Mouse (Mus musculus): Measurements from ENCODE around the gene Rnaseh1.

The Rnaseh1 gene

DNA sequence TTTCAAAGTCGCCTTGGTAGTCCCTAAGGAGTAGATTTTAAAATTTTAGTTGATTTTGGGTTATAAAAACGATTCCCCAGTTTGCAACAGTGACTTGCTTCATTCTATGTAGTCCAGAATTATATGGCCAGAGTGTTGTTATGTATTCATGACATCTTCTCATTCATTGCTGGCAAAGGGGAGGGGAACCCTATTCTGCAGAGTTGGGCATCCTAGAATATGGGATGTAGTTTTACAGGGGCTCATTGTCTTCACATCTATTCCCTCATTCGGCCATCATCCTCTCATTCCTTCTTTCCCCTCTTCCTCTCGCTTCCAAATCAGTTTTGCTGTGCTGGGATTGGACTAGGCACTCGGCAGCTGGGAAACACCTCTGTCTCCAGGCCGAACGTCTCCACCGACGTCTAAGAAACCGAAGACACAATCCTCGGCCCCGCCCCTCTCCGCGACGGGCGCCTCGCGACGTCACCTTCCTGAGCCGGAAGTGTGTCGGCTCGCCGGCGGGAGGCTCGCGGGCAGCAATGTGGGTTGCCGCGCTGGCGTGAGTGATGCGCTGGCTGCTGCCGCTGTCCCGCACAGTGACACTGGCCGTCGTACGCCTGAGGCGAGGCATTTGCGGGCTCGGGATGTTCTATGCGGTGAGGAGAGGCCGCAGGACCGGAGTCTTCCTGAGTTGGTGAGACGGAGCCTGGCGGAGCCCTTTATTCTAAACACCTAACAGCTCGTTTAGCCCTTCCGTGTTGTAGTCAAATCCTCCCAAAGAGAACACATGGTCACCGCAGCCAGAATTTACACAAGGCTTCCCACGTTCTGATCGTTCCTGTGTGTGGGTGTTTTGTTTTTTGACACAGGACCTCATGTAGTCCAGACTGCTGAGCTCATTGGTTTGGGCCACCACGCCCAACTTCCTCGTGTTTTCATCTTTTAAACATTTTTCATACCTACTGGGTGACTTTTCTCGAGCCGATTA, at the start of gene Rnaseh1:
Gene Rnaseh1, plus strand, starts transcription at position 462 of the 970 bp plus-strand sequence.
- peak; percentile 85 for DNase-seq (ENCODE audit: low spot score)

DNA sequence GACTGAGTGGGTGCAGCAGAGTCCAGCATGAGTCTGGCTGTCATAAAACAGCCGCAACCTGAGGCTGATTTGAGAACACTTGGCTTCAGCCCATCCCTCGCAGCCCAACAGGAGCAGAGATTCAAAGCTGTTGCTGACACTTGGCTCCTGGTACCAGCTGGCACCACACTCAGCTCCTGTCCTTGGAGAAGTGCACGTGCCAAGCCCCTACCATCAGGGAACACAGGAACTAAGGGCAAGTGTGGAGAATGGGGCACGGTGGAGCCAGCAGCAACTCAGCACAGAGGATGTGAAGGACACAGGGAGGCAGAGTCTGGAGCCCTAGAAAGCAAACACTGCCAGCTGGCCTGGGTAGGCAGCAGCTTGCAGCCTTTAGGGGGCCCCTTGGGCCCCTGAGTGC, 47.1 kb upstream of the Rnaseh1 start:
- DNase-seq (ENCODE audit: low spot score) = no peak

DNA sequence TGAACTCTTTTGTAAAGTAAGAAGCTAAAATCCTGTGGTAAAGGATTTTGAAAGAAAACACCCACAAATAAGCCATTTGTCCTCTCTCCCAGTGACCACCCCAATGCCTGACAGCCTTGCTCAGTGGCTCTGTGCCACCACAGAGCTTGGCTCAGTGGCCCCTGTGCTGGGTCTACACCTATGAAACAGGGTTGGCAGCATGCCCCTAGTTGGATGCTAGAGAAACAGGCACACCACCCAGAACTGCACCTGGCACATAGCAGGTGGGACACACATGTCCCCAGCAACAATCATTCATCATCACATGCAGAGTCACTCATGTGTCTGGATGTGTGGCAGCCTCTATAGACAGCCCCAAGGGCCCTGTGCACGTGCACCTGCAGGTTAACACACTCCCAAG, 45.9 kb upstream of the Rnaseh1 start:
- DNase-seq (ENCODE audit: low spot score) = no peak

DNA sequence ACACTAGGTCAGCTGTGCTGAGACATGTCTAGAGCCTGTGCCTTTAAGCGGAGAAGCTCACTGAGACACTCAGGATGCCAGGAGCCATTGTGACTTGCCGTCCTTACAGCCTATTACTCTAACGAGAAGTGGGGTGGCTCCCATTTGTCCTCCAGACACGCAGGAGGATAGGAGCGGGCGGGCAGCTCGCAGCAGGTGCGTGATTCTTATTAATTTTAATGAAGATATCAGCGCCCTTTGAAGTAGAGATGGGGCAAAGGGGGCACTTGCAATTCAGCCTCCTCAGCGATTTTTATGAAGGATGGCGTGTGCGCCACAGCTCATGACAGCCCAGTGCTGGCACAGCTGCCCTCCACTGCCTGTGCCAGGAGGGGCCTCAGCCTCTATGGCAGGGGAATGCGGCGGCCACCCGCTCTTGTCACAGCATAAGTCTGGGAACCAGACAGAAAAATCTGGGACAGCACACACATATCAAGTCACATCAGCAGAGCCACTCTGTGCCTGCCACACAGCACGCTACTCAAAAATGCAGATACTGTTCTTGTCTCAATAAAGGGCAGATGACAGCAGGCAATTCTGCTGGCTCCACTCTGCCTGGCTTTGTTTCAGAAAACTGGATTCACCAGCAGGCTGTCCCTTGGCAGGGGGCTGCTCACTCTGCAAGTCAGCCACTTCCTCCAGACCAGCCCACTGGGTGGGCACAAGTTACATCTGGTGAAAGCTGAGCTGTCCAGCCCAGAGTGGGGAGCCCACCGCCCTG, 41.7 kb upstream of the Rnaseh1 start:
- DNase-seq (ENCODE audit: low spot score) = no peak

DNA sequence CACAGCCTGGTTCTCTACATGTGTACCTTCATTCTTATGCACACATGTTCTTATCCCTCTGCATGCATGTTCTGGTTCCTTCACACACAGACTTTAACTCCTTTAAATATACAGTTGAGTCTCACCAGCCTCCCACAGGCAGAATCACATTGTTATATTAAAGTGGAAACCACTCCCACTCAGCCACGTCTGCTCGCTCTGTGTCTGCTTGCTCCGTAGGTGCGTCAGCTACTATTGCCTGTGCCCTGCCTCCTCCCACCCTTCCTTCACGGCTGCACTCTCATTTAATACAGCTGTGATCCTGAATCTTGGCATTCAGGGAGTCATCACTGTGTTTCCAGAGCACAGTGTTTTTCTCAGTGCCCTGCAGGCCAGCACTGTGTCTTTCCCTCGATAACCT, 37.0 kb upstream of the Rnaseh1 start:
- no peak for DNase-seq (ENCODE audit: low spot score)

DNA sequence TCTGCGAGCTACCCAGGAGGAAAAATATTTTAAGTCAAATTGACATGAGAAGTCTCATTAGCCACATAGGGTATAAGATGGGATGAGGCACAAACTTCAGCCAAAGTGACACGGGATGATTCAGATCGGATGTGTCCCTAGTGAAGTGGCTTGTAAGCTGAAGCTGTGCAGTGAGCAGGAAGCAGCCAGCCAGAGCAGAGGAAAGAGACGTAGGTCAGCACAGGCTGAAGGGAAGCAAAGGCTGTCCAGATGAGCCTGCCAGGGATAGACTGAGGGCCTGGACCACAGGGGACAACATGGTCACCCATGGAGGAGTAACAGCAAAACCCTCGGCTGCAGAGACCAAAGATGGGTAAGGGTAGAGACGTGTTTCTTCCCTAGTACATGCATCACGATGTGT, 35.0 kb upstream of the Rnaseh1 start:
- DNase-seq (ENCODE audit: low spot score) = no peak

DNA sequence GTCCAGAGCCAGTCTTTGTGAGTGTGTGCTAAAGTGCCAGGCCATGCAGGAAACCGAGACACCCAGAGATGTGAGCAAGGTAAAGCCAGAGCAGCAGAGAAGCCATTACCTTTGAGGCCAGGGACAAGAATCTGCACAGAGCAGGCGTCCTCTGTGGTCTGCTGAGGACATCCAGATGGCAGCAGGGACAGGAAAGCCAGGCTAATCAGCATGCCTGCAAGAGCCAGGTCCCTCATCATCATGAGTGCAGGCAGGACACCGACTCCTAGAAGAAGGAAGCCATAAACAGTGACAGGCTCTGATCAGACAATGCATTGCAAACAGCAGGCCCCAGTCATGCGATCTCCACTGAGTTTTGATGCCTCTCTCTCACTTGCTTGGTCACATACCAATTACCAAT, 32.1 kb upstream of the Rnaseh1 start:
- DNase-seq (ENCODE audit: low spot score) = no peak

DNA sequence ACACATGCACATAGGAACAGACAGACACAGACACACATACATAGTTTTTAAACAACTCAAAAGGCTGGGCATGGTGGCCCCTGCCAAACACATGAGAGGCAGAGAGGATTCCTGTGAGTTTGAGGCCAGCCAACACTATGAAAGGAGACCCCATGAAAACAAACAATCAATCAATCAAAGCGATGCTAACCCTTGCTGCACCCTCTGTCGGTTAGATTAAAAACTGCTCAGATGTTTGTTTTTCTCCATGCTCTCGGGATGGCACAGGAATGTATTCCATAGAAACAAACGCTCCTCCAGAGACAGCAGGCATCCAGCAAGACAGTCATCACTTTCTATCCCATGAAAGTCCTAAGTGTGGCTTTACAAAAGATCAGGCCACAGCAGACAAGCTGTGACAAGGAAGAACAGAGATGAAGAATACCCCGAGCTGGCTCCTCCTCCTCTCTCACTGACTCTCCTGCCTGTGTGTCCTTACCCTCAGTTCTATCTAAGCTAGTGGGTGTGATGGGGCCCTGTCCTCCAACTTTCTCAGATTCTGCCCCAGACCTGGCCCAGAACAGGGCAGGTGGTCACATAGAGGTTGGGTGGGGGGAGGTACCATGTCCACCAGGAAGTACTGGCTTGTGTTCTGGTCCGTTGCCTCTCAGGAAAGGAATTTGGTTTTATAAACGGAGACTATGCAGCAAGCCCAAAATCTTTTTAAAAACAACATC, 27.8 kb upstream of the Rnaseh1 start:
- DNase-seq (ENCODE audit: low spot score) = no peak

DNA sequence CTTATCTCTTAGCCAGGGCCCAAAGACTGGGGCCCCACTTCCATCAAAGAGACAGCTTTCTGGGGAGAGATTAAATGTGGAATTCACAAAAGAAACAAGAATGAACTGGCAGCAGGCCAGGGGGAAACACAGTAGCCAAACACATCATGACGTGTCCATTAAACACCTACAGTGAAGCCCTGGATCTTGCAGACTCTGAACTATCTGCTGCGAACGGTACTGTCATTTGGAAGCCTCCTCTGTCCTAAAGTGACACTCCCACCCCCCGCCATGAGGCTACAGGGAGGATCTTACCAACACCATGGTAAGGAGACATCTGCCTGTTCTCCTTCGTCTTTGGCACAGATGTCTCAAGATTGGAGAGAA, 27.3 kb upstream of the Rnaseh1 start:
- DNase-seq (ENCODE audit: low spot score) = no peak

DNA sequence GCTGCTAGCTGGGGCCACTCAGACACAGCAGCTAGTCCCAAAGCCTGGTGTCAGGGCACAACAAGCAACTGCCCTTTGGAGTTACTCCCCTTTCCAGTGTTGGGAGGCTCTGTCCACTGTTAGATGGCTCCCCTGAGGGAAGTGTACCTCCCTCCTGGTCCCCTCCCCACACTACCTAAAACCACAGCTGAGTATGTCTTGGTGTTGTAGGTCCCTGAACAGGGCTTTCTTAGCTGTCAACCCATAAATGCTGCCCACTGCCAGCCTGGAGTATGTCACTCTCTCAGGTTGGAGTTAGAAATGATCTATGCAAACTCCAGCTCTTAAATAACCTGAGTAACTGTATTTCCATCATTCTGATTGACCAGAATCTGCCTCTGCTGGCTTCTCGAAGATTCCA, 26.8 kb upstream of the Rnaseh1 start:
- DNase-seq (ENCODE audit: low spot score) = no peak

DNA sequence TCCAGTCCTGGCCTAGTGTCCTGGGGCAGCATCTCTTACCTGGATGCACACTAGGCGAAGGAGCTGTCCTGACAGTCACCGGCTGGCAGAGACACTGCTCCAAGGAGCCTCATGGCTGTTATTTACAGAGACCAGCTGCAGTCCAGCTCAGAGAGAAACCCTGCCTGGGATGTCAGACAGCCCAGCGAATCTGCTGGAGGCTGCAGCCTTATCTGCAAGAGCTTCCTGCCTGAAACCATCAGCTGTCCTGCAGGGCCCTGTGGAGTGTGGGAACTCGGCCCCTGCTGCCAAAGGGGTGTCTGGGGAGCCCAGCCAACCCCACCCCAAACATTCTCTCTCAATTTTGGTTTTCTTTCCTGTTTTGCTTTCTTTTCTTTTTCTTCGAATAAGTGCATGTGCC, 26.2 kb upstream of the Rnaseh1 start, which contains the start of gene Colec11:
Gene Colec11, minus strand, starts transcription at position 183 of the 400 bp plus-strand sequence.
- no peak for DNase-seq (ENCODE audit: low spot score)

DNA sequence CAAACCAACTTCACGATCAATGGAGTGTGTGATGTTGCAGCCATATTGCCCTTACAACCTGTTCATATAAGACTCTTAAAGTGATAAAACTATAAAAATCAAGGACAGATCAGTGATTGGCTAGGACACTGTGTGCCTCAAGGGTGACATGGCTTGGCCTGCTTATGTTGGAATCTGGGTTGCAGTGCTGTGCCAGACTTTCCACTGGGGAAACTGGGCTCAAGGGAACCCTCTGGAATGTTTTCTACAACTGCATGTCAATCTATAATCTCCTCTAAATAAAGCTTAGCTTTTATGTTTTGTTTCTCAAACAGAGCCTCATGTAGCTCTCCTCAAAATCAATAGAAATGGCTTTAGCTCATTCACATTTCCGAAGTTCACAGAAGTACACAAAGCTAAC, 25.2 kb upstream of the Rnaseh1 start:
- DNase-seq (ENCODE audit: low spot score) = no peak

DNA sequence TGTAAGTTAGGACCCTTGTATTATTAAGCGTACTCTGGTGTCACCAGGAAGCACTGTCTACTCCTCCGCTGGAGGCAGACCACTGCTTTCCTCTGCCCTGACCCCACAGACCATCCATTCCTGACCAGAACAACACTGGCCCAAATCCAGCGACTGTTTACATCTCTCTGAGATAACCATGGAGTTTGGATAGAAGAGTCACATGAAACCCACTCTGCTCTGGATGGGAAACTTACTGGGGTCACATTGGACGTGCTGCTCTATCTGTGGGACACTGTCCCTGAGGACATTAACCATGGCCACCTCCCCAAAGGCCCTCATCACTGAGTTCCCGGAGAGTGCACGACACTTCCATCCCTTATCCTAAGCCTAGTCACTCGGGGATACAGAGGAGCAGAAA, 24.0 kb upstream of the Rnaseh1 start:
- DNase-seq (ENCODE audit: low spot score) = no peak

DNA sequence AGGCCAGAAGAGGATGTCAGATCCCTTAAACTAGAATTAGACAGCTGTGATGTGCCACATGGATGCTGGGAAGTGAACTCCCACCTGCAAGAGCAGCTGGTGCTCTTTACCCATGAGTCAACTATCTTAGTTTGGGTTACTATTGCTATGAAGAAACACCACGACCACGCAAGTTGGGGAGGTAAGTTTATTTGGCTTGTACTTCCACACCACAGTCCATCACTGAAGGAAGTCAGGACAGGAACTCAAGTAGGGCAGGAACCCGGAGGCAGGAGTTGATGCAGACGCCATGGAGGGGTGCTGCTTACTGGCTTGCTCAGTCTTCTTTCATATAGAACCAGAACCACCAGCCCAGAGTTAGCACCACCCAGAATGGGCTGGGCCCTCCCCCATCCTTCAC, 22.3 kb upstream of the Rnaseh1 start:
- DNase-seq (ENCODE audit: low spot score) = no peak

DNA sequence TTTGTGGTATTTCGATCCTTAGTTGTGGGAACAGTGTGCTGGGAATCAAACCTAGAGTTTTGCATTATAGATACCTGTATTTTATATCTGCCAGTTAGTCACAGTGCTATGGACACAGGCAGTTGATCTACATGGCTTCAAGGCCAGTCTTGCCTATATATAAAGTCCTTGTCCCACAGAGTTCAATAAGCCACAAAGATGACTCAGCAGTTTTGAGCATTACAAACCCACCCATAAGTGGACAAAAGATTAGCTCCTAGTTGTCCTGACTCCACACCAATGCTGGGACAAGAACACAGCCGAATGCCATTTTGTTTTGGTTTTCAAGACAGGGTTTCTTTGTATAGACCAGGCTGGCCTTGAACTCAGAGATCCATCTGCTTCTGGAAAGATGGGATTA, 21.0 kb upstream of the Rnaseh1 start:
- DNase-seq (ENCODE audit: low spot score) = no peak

DNA sequence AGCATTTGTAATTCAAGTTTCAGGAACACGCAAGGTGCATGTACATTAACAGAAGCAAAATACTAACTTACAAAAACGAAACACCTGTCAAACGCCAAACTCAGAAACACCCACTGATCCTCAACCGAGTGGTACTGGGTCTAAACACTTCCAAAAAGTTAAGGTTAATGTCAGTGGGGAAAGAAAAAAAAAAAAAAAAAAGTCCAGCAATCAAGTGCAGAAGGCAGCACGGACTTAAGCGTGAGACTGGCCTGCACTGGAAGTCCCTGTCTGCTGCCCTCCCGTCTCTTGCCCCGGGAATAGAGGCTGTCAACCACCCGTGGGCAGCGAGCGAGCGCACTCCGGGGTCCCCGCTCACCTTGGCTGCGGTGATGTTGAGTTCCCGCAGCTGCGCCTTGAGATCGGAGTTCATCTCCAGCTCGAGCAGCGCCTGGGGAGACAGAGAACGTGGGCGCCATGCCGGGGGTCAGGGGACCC, 14.3 kb upstream of the Rnaseh1 start:
- no peak for DNase-seq (ENCODE audit: low spot score)

DNA sequence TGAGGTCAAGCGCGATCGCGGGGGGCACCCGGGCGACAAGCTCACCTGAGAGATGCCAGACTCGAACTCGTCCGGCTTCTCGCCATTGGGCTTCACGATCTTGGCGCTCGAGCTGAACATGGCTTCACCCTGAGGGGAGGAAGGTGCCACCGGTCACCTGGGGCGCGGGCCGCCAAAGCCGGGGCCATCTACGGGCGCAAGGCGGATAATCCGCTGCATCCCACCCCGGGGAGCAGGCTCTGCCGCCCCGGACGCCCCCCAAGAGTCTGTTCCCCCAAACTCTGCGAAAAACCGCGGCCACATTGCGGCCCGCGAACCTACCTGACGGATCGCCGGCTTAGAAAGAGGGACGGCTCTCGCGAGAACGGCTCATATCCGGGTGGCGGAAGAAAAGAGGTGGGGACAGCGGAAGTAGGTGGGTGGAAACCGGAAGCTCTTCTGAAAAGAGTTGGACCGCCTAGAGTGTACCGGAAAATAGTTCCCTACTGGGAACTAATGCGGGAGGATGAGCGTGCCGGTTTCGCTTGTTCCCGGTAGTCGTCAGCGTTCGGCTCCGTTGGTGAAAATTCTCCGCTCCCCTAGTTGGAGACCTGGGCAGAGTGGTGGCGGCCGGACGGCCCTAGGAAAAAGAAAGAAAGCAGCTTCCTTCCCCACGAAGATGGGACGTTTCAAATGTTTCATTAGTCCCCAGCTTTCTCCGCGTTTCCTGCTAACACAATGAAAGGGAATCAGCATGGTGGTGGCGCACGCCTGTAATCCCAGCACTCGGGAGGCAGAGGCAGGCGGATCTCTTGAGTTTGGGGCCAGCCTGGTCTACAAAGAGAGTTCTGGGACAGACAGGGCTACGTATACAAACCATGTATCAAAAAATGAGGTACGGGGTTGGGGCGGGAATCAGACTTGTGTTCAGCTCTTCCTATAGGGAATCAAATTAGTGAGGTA, 13.6 kb upstream of the Rnaseh1 start, which contains the start of gene Rps7:
Gene Rps7, minus strand, starts transcription at position 419 of the 942 bp plus-strand sequence.
- peak; percentile 91 for DNase-seq (ENCODE audit: low spot score)

DNA sequence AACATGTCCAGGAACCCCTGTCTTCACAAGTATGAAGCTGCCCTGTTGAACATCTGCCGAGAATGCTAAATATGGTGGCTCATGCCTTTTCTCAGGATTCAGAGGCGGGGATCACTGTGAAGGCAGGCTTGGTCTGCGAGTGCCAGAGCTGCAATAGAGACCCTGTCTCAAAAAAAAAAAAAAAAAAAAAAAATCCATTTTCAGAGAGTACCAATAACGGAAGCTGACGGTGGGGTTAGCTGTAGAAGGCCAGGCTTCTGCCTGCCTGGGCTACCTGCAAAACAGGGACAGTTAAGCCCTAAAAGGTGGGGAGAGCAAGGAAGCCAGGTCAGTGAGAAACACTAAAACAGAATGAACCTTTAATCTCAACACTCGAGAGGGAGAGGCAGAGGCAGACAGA, 12.9 kb upstream of the Rnaseh1 start:
- DNase-seq (ENCODE audit: low spot score) = no peak

DNA sequence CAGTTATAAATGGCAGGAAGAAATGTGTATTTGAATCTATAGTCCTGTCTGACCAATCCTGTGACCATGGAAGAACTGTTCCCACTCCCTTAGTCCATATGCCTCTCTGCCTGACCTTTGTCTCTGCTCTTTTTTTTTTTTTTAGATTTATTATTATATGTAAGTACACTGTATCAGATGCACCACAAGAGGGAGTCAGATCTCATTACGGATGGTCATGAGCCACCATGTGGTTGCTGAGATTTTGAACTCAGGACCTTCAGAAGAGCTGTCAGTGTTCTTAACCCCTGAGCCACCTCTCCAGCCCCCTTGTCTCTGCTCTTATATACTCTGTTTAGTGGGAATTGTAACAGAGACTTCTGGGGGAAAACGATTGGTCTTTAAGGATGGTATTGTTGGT, 10.6 kb upstream of the Rnaseh1 start:
- DNase-seq (ENCODE audit: low spot score) = no peak

DNA sequence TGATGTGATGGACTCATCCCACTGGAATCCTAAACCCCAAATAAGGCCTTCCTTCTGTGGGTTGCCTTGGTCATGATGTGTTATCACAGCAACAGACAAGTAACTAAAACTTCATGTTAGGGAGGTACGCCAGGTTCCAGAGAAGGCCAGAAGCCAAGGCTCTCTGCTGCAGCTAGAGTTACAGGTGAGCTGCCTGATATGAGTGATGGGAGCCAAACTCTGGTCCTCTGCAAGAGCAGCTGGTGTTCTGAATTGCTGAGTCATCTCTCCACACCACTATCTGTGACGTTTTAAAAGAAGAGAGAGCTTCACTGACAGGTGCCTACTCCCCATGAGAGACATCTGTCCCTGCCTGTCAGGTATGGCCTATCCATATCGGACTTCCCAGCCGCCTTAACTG, 13.2 kb downstream of the Rnaseh1 start:
- DNase-seq (ENCODE audit: low spot score) = no peak

DNA sequence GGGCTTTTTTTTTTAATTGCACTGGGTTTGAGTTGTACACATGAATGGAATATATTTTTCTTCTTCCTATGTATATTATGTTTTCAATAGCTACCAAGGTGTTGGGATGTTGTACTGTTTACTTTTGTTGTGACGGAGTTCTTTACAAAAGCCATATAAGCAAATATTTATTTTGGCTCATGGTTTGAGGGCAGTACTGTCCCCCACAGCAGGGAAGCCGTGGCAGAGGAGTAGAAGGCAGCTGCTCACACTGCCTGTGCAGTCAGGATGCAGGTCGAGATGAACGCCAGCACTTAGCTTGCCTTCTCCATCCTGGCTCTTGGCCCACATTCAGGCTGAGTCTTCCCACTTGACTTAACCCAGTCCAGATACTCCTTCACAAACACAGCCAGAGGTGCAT, 17.3 kb downstream of the Rnaseh1 start:
- DNase-seq (ENCODE audit: low spot score) = no peak
